ENCODE assay signal across 8 mouse cellular contexts in the genomic region with DNA sequence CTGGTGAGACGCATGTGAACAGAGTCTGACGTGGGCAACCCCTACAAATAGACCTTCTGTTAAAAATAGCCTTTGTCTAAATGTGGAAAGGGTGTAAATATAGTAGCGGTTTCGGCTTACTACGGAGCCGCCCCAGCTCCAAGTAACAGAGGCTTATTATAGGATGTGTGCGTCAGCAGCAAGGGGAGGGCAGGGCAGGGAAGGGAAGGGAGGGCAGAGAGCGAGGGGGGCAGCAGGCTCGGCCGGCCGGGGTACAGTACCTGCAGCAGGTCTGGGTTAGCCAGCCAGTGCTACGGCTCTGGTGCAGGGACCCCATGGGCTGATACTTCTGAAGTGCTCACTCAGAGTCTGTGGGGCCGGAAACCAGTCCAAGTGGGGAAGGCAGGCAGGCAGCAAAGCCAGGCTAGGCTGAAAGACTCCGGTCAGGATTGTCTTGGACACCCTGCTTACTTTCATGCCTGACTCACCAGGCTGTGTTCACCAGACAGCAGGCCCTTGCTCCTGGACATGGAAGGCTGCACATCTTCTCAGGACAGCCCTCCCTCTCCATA.
DNase-seq lines count a peak whose midpoint lies in the region; ATAC-seq lines count a peak whose summit lies in the region.

No protein-coding gene starts in this region.

- WGBS in embryonic facial prominence, embryonic 15.5 days: 11% methylated on average over 14 of the region's 14 CpGs
- 8% methylated on average over 14 of the region's 14 CpGs for WGBS in heart, embryonic 14.5 days
- WGBS in midbrain, embryonic 14.5 days: 39% methylated on average over 14 of the region's 14 CpGs

- H3K4me1 ChIP-seq in embryonic facial prominence, embryonic 15.5 days: peaks cover 20% of the 10 kb centered on the region
- peaks cover 18 to 28% of the 10 kb centered on the region in 2 experiments for H3K4me1 ChIP-seq in heart, embryonic 14.5 days (ENCODE audit: control insufficient read depth in 2 of 2, insufficient read depth in 2 of 2, low read length in 2 of 2)
- peaks cover 6% of the 10 kb centered on the region; the same call in 1 of the 2 replicates for H3K4me1 ChIP-seq in midbrain, embryonic 14.5 days (ENCODE audit: control insufficient read depth, insufficient read depth, low read length)

- DNase-seq in cerebellum, postnatal 4 days (ENCODE audit: low spot score in 2 of 2): no peak
- peak; percentile 24 for DNase-seq in adrenal gland, adult 8-10 months
- peak; percentile 55 for DNase-seq in kidney, postnatal 10 days
- DNase-seq in midbrain, embryonic 14.5 days: peak; percentile 38
- no peak for DNase-seq in ovary, postnatal 36 days (ENCODE audit: low spot score)

- peak overlapping the region; percentile 87 for H3K27ac ChIP-seq in embryonic facial prominence, embryonic 15.5 days (replicated peaks)
- H3K27ac ChIP-seq in heart, embryonic 14.5 days (replicated peaks in 1 of 2; ENCODE audit: control insufficient read depth in 1 of 2, insufficient read depth in 1 of 2, low read depth in 2 of 2, low read length in 2 of 2): peak overlapping the region; percentile 97 to 98
- no peak overlapping the region for H3K27ac ChIP-seq in midbrain, embryonic 14.5 days (replicated peaks; ENCODE audit: low read depth, low read length)

- H3K4me2 ChIP-seq in embryonic facial prominence, embryonic 15.5 days (replicated peaks): peak overlapping the region; percentile 60
- H3K4me2 ChIP-seq in heart, embryonic 14.5 days (ENCODE audit: low read length): peak overlapping the region; percentile 70
- peak overlapping the region; percentile 43 for H3K4me2 ChIP-seq in midbrain, embryonic 14.5 days (ENCODE audit: low read length)

- H3K4me3 ChIP-seq in embryonic facial prominence, embryonic 15.5 days (replicated peaks): peak overlapping the region; percentile 36
- H3K4me3 ChIP-seq in heart, embryonic 14.5 days (ENCODE audit: control insufficient read depth in 1 of 2, insufficient read depth in 1 of 2, low read depth in 1 of 2, low read length in 2 of 2): peak overlapping the region; percentile 27
- no peak overlapping the region for H3K4me3 ChIP-seq in midbrain, embryonic 14.5 days (replicated peaks; ENCODE audit: low read depth, low read length)

- ATAC-seq in cerebellum, adult (ENCODE audit: insufficient number of reproducible peaks, low FRiP score, low TSS enrichment): peak; percentile 45
- peak; percentile 84 for ATAC-seq in embryonic facial prominence, embryonic 15.5 days (ENCODE audit: insufficient number of reproducible peaks, low FRiP score, low TSS enrichment, low read depth)
- ATAC-seq in heart, embryonic 14.5 days (ENCODE audit: insufficient number of reproducible peaks, insufficient read depth, low FRiP score, low read depth): peak; percentile 87
- peak; percentile 35 for ATAC-seq in midbrain, embryonic 14.5 days (ENCODE audit: low FRiP score, low TSS enrichment)

- H3K9ac ChIP-seq in embryonic facial prominence, embryonic 15.5 days: 0 out of 2 replicates have a peak overlapping the region, but pooled peaks have one; percentile 28
- peak overlapping the region; percentile 73 for H3K9ac ChIP-seq in heart, embryonic 14.5 days (ENCODE audit: low read length)
- H3K9ac ChIP-seq in midbrain, embryonic 14.5 days (replicated peaks; ENCODE audit: low read length): no peak overlapping the region; the same call in 1 of the 2 replicates

- no peaks in the 10 kb centered on the region for H3K27me3 ChIP-seq in embryonic facial prominence, embryonic 15.5 days
- H3K27me3 ChIP-seq in heart, embryonic 14.5 days (ENCODE audit: control insufficient read depth, insufficient read depth, low read length): peaks cover 2% of the 10 kb centered on the region; the same call in 1 of the 2 replicates
- no peaks in the 10 kb centered on the region for H3K27me3 ChIP-seq in midbrain, embryonic 14.5 days (ENCODE audit: control insufficient read depth, insufficient read depth, low read length)

- H3K9me3 ChIP-seq in embryonic facial prominence, embryonic 15.5 days (replicated peaks): no peaks in the 10 kb centered on the region
- no peaks in the 10 kb centered on the region for H3K9me3 ChIP-seq in heart, embryonic 14.5 days (ENCODE audit: control insufficient read depth, low read length)
- H3K9me3 ChIP-seq in midbrain, embryonic 14.5 days (ENCODE audit: control insufficient read depth, low read length): no peaks in the 10 kb centered on the region

- no peaks in the 10 kb centered on the region for H3K36me3 ChIP-seq in embryonic facial prominence, embryonic 15.5 days
- no peaks in the 10 kb centered on the region for H3K36me3 ChIP-seq in heart, embryonic 14.5 days (ENCODE audit: control insufficient read depth, insufficient read depth, low read length)
- H3K36me3 ChIP-seq in midbrain, embryonic 14.5 days (ENCODE audit: control insufficient read depth, insufficient read depth, low read length): no peaks in the 10 kb centered on the region

Comparison
In these comparisons a context has a peak if more than half of its experiments do, and no peak if none do; other contexts are left out.
1. ATAC-seq: peak in every context shown above with its lines; median percentile 87 in heart, embryonic 14.5 days; 84 in embryonic facial prominence, embryonic 15.5 days; 45 in cerebellum, adult; 35 in midbrain, embryonic 14.5 days.
2. DNase-seq: peak in adrenal gland, adult 8-10 months (single experiment), kidney, postnatal 10 days (single experiment) and midbrain, embryonic 14.5 days (single experiment); none in cerebellum, postnatal 4 days (0 of 2) and ovary, postnatal 36 days (single experiment).
3. Peak in every context shown above with its lines, with median percentiles within 50 percentile points of each other: H3K4me2 ChIP-seq.